Mouse (Mus musculus) heart, adult 11 months (tissue): ENCODE measurements around the gene Acsl1.
A peak's percentile ranks its signal among the peaks of the same experiment; 100 is the strongest.

Experiments used
- DNase-seq: peaks from one replicate; pipeline ENCODE4 v3.0.0; 2022

The Acsl1 gene

GRCm38 (mm10) chr8:46470792-46471781, at the start of gene Acsl1:
Gene Acsl1, plus strand, starts transcription at chr8:46471037.
- peak; percentile 100 for DNase-seq

GRCm38 (mm10) chr8:46421515-46421914, 49.3 kb upstream of the Acsl1 start:
- peak; percentile 93 for DNase-seq

- DNase-seq, result peak; percentile 37
Measured at GRCm38 (mm10) chr8:46427940-46428339, 42.9 kb upstream of the Acsl1 start.

GRCm38 (mm10) chr8:46429871-46430270, 41.0 kb upstream of the Acsl1 start:
- DNase-seq, result peak; percentile 46

GRCm38 (mm10) chr8:46431921-46432320, 38.9 kb upstream of the Acsl1 start:
- DNase-seq, result peak; percentile 45

- DNase-seq, result no peak
Measured at GRCm38 (mm10) chr8:46432581-46432980, 38.3 kb upstream of the Acsl1 start.

- DNase-seq, result no peak
Measured at GRCm38 (mm10) chr8:46433656-46434055, 37.2 kb upstream of the Acsl1 start.

- DNase-seq, result peak; percentile 87
Measured at GRCm38 (mm10) chr8:46438491-46438890, 32.3 kb upstream of the Acsl1 start.

GRCm38 (mm10) chr8:46445964-46446915, 24.6 kb upstream of the Acsl1 start:
- peak; percentile 87 for DNase-seq

GRCm38 (mm10) chr8:46447334-46447733, 23.5 kb upstream of the Acsl1 start:
- DNase-seq, result no peak

- DNase-seq, result no peak
Measured at GRCm38 (mm10) chr8:46448606-46449005, 22.2 kb upstream of the Acsl1 start.

- DNase-seq, result no peak
Measured at GRCm38 (mm10) chr8:46449063-46449462, 21.8 kb upstream of the Acsl1 start.

GRCm38 (mm10) chr8:46449723-46450251, 21.1 kb upstream of the Acsl1 start:
- DNase-seq, result no peak

GRCm38 (mm10) chr8:46458215-46458811, 12.5 kb upstream of the Acsl1 start:
- no peak for DNase-seq

GRCm38 (mm10) chr8:46468400-46468799, 2.4 kb upstream of the Acsl1 start:
- DNase-seq, result peak; percentile 61

- peak; percentile 85 for DNase-seq
Measured at GRCm38 (mm10) chr8:46469071-46469769, 1.6 kb upstream of the Acsl1 start.

- DNase-seq, result peak; percentile 97
Measured at GRCm38 (mm10) chr8:46470091-46470791, 596 bp upstream of the Acsl1 start.

GRCm38 (mm10) chr8:46471926-46472485, 1.2 kb downstream of the Acsl1 start:
- DNase-seq, result peak; percentile 71

GRCm38 (mm10) chr8:46474120-46474519, 3.3 kb downstream of the Acsl1 start:
- DNase-seq, result no peak

- no peak for DNase-seq
Measured at GRCm38 (mm10) chr8:46474634-46475033, 3.8 kb downstream of the Acsl1 start.

GRCm38 (mm10) chr8:46475404-46475803, 4.6 kb downstream of the Acsl1 start:
- DNase-seq, result peak; percentile 87
